Mouse (Mus musculus): ENCODE data around the gene Ifna16. TPM values are rescaled to one million over a fixed set of nuclear protein-coding genes. Genes with fewer than 3 reads are reported as not detected.

Gene Ifna16
- total RNA-seq, 2 experiments from 2014 or later, result not detected

GRCm38 (mm10) chr4:88653644-88654043 is 23.1 kb downstream of the Ifna16 start:
- DNase-seq (ENCODE audit: extremely low spot score in 1 of 2, low spot score in 1 of 2), result no peak

GRCm38 (mm10) chr4:88644359-88644758 is 32.4 kb downstream of the Ifna16 start, which contains the start of gene Ifna13:
TSS of gene Ifna13 (minus strand) at chr4:88644459.
- DNase-seq (ENCODE audit: extremely low spot score in 1 of 2, low spot score in 1 of 2), result no peak

GRCm38 (mm10) chr4:88642526-88642925 is 34.2 kb downstream of the Ifna16 start:
- DNase-seq (ENCODE audit: extremely low spot score in 1 of 2, low spot score in 1 of 2), result no peak

- DNase-seq (ENCODE audit: extremely low spot score in 1 of 2, low spot score in 1 of 2), result peak; percentile 89 to 100
These were observed 35.5 kb downstream of the Ifna16 start for GRCm38 (mm10) chr4:88641077-88641831.

GRCm38 (mm10) chr4:88640704-88641076 is 36.0 kb downstream of the Ifna16 start:
- DNase-seq (ENCODE audit: extremely low spot score in 1 of 2, low spot score in 1 of 2), result no peak

GRCm38 (mm10) chr4:88634311-88634710 is 42.4 kb downstream of the Ifna16 start, which contains the start of gene C87499:
TSS of gene C87499 (minus strand) at chr4:88634411.
- no peak for DNase-seq (ENCODE audit: extremely low spot score in 1 of 2, low spot score in 1 of 2)

Other genes with a start within 250 kb of the Ifna16 start
- 1 to 10 TPM; 1.4 to 1.5 TPM for gene Hacd4, start 238.0 kb downstream of the Ifna16 start, total RNA-seq (2021)
- not detected for gene Ifnb1, start 154.2 kb downstream of the Ifna16 start, total RNA-seq (2021)
- not detected for gene Ifna15, start 118.7 kb downstream of the Ifna16 start, total RNA-seq (2021)
- gene Ifna14, start 105.1 kb downstream of the Ifna16 start, total RNA-seq (2021), result not detected
- not detected for gene Ifna9, start 84.5 kb downstream of the Ifna16 start, total RNA-seq (2021)
- gene Ifna12, start 73.5 kb downstream of the Ifna16 start, total RNA-seq (2021), result not detected
- not detected for gene C87499, start 42.5 kb downstream of the Ifna16 start, total RNA-seq (2021)
- not detected for gene Ifna13, start 32.5 kb downstream of the Ifna16 start, total RNA-seq (2021)
- gene Ifna2, start 7.0 kb upstream of the Ifna16 start, total RNA-seq (2021), result not detected
- gene Ifnab, start 14.4 kb upstream of the Ifna16 start, total RNA-seq (2021), result not detected
- 1 to 10 TPM; 1.4 to 1.8 TPM for gene Gm26566, start 44.9 kb upstream of the Ifna16 start, total RNA-seq (2021)
- gene Klhl9, start 45.5 kb upstream of the Ifna16 start, total RNA-seq (2021), result 100 to 1,000 TPM; 105 to 109 TPM
- gene Gm13271, start 77.9 kb upstream of the Ifna16 start, total RNA-seq (2021), result not detected
- not detected for gene Gm13283, start 83.2 kb upstream of the Ifna16 start, total RNA-seq (2021)
- not detected for gene Gm13290, start 96.9 kb upstream of the Ifna16 start, total RNA-seq (2021)
- gene Gm13289, start 100.0 kb upstream of the Ifna16 start, total RNA-seq (2021), result not detected
- gene Gm13272, start 102.9 kb upstream of the Ifna16 start, total RNA-seq (2021), result not detected
- gene Ifnz, start 105.2 kb upstream of the Ifna16 start, total RNA-seq (2021), result not detected
- not detected for gene Gm13276, start 108.8 kb upstream of the Ifna16 start, total RNA-seq (2021)
- gene Gm13277, start 111.7 kb upstream of the Ifna16 start, total RNA-seq (2021), result not detected
- not detected for gene Gm13278, start 114.6 kb upstream of the Ifna16 start, total RNA-seq (2021)
- gene Gm13275, start 117.6 kb upstream of the Ifna16 start, total RNA-seq (2021), result not detected
- gene Gm13279, start 120.5 kb upstream of the Ifna16 start, total RNA-seq (2021), result not detected
- gene Gm13285, start 122.7 kb upstream of the Ifna16 start, total RNA-seq (2021), result not detected
- gene Gm13287, start 126.3 kb upstream of the Ifna16 start, total RNA-seq (2021), result not detected
- gene Gm13288, start 128.6 kb upstream of the Ifna16 start, total RNA-seq (2021), result not detected
- gene Ifna7, start 139.3 kb upstream of the Ifna16 start, total RNA-seq (2021), result not detected
- gene Ifna11, start 143.0 kb upstream of the Ifna16 start, total RNA-seq (2021), result not detected
- gene Ifna6, start 150.5 kb upstream of the Ifna16 start, total RNA-seq (2021), result not detected
- not detected for gene Ifna5, start 158.6 kb upstream of the Ifna16 start, total RNA-seq (2021)
- gene Ifna4, start 164.9 kb upstream of the Ifna16 start, total RNA-seq (2021), result not detected
- not detected for gene Ifna1, start 173.2 kb upstream of the Ifna16 start, total RNA-seq (2021)
- gene Ifne, start 203.3 kb upstream of the Ifna16 start, total RNA-seq (2021), result not detected